Mouse (Mus musculus): ENCODE measurements around the gene Olfr828. TPM values are rescaled to one million over a fixed set of nuclear protein-coding genes. Genes with fewer than 3 reads are reported as not detected.

Olfr828 gene
- total RNA-seq (2021) (not detected), polyA plus RNA-seq (2012; rRNA removed) (not detected in 2 replicates)
- long read RNA-seq: 0 reads

DNA sequence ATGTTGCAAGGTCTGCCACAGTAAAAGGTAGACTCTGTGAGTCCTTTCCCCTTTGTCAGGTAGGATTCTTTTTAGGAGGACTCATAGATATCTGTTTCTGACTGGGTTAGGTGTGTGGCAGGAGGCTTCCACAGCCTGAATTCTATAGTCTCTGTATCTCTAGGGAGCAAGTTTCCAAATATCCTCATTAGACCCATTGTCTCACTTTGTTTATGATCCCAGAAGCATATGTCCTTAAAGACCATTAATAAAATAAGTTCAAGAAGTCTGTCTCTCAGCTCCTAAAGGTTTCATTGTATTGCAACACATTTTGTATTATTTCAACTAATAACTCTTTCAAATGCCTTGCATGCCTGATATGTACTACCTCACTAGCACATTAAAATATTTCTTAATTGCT, at the start of gene Olfr828:
TSS of gene Olfr828 (minus strand) at position 101 of the 400 bp plus-strand sequence.
- DNase-seq: no peak

DNA sequence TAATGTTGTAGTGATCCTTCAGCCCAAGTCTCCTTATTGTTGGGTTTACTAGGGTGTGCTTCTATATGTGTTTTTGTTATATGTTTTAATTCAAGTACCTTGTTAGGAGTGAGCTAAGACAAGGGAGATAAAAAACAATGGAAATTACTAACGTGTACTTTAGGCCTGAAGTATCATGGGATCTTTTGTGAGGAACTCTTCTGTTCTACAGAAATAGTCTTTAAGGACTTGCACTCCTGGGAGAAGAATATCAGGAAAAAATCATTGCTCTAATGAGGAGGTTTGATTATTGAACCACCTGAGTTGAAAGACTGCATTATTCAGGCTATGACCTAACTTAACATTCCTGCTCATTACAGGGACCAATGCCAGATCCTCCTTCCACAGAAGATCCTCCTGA, 35.3 kb upstream of the Olfr828 start, which contains the start of gene Olfr829:
TSS of gene Olfr829 (plus strand) at position 301 of the 400 bp plus-strand sequence.
- DNase-seq: no peak

DNA sequence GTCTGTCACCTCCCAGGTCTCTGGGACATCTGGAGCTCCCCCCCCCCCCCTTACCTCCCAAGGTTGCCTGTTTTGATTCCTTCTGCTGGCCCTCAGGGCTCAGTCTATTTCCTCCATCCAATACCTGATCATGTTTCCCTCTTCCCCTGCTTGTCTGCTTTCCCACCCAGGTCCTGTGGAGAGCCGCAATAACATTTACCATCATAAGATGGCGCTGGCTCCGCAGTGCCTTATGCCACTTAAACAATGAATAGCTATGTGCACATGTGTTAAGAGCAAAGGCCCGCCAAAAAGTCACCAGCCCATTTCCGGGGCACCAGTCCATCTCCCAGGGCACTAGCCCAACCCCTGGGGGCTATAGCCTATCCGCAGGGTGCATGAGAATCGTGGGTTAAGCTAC, 34.0 kb downstream of the Olfr828 start:
- DNase-seq: no peak

DNA sequence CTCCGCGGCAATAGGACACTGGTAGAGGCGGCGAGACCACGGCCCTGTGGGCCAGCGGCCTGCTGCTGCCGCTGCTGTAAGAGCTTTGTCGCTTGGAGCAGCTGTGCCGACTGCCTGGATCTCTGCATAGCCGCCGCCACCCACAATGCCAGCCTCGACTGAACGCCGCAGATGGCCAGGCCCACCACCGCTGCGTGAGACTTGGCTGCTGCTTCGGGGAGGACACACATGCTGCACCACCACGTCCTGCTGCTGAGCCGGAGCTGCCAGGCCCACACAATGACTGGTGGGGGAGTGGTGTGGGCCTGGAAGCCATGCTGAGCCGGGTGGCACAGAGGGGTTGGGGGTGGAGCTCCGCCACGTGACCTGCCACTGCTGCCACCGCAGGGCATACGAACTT, 39.9 kb downstream of the Olfr828 start:
- no peak for DNase-seq

DNA sequence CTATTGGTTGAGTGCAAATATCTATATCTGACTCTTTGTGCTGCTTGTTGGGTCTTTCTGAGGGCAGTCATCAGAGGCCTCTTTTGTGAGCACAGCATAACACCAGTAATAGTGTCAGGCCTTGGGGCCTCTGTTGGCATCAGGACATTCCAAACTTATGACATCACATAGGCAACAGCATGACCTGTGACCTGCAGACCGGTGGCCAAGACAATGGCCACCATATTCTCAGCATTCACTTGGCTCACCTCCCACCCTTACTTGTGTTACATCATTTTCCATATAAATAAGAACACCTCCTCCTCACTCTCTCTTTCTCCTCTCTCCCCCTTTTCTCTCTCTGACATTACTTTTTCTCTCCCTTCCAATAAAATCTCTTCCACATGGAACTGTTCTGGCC, 40.3 kb downstream of the Olfr828 start:
- no peak for DNase-seq

Other genes with a start within 250 kb of the Olfr828 start
- 1 to 10 TPM; 2.7 to 3.7 TPM for gene Muc16, start 145.0 kb downstream of the Olfr828 start, total RNA-seq (2021)
- gene Muc16, start 145.0 kb downstream of the Olfr828 start, polyA plus RNA-seq (2012; rRNA removed): 0.13 and 0.16 TPM in 2 replicates
- gene Olfr24, start 55.5 kb downstream of the Olfr828 start, total RNA-seq (2021): not detected
- not detected in 2 replicates for gene Olfr24, start 55.5 kb downstream of the Olfr828 start, polyA plus RNA-seq (2012; rRNA removed)
- not detected for gene Olfr829, start 35.4 kb upstream of the Olfr828 start, total RNA-seq (2021)
- not detected in 2 replicates for gene Olfr829, start 35.4 kb upstream of the Olfr828 start, polyA plus RNA-seq (2012; rRNA removed)
- gene Olfr830, start 55.2 kb upstream of the Olfr828 start, total RNA-seq (2021): not detected
- gene Olfr830, start 55.2 kb upstream of the Olfr828 start, polyA plus RNA-seq (2012; rRNA removed): not detected in 2 replicates
- gene Olfr832, start 117.6 kb upstream of the Olfr828 start, total RNA-seq (2021): not detected
- not detected in 2 replicates for gene Olfr832, start 117.6 kb upstream of the Olfr828 start, polyA plus RNA-seq (2012; rRNA removed)
- not detected for gene Olfr834, start 168.5 kb upstream of the Olfr828 start, total RNA-seq (2021)
- gene Olfr834, start 168.5 kb upstream of the Olfr828 start, polyA plus RNA-seq (2012; rRNA removed): not detected in 2 replicates
- not detected for gene Olfr835, start 213.2 kb upstream of the Olfr828 start, total RNA-seq (2021)
- not detected in 2 replicates for gene Olfr835, start 213.2 kb upstream of the Olfr828 start, polyA plus RNA-seq (2012; rRNA removed)